In genomic region chr11:68939451-68940304, GRCm38 (mm10) we compare ENCODE assay signal across 8 mouse cellular contexts. TPM values are rescaled to one million over a fixed set of nuclear protein-coding genes. Genes with fewer than 3 reads are reported as not detected.
DNase-seq lines count a peak whose midpoint lies in the region; ATAC-seq lines count a peak whose summit lies in the region.

No protein-coding gene starts in this region.

- ATAC-seq in intestine, embryonic 14.5 days (replicated peaks; ENCODE audit: low FRiP score, low TSS enrichment, low read depth), result peak; percentile 97

- H3K27me3 ChIP-seq in intestine, embryonic 14.5 days (replicated peaks; ENCODE audit: control insufficient read depth, insufficient read depth, low read length), result no peaks in the 10 kb centered on the region

- no peaks in the 10 kb centered on the region for H3K36me3 ChIP-seq in intestine, embryonic 14.5 days (ENCODE audit: control insufficient read depth, insufficient read depth, low read length)

- 2% methylated on average over 16 of the region's 16 CpGs for WGBS in intestine, embryonic 14.5 days

- H3K27ac ChIP-seq in intestine, embryonic 14.5 days (ENCODE audit: low read depth), result peak overlapping the region; percentile 39; the same call in 1 of the 2 replicates

- H3K9me3 ChIP-seq in intestine, embryonic 14.5 days (ENCODE audit: control insufficient read depth, low read length), result no peaks in the 10 kb centered on the region

- H3K9ac ChIP-seq in intestine, embryonic 14.5 days (ENCODE audit: low read length), result peak overlapping the region; percentile 47

- peak overlapping the region; percentile 65 for H3K4me2 ChIP-seq in intestine, embryonic 14.5 days (ENCODE audit: low read length)

- peaks cover 4% of the 10 kb centered on the region; the same call in 1 of the 2 replicates for H3K4me1 ChIP-seq in intestine, embryonic 14.5 days (replicated peaks; ENCODE audit: control insufficient read depth, insufficient read depth, low read length)

- peak; percentile 66 to 72 for DNase-seq in adrenal gland, adult 18-20 months (ENCODE audit: low spot score in 2 of 2)
- DNase-seq in embryo, embryonic 11 days, result peak; percentile 93
- peak; percentile 89 for DNase-seq in gastrocnemius, postnatal 25 days
- peak; percentile 90 for DNase-seq in intestine, embryonic 14.5 days (ENCODE audit: low spot score)
- DNase-seq in left cerebral cortex, postnatal 14 days (ENCODE audit: low spot score in 2 of 2), result peak; percentile 87 to 96
- DNase-seq in mesoderm, embryonic 11.5 days (ENCODE audit: low read depth, low spot score), result peak; percentile 89
- peak; percentile 80 to 89 for DNase-seq in right cerebral cortex, postnatal 36 days (ENCODE audit: low spot score in 2 of 2)
- DNase-seq in yolk sac, embryonic 10.5 days (ENCODE audit: low spot score), result peak; percentile 91

- intact Hi-C loops in left cerebral cortex, postnatal 14 days (cut with DNase I), result no loop called here

- peak overlapping the region; percentile 40 for H3K4me3 ChIP-seq in intestine, embryonic 14.5 days (ENCODE audit: low read depth, low read length)

RNA-seq across cellular contexts. Expression of gene Odf4, which starts 12.8 kb away (rescaled TPM):
- under 1 TPM in 1 of 2 experiments, not detected in 1; 0.46 TPM for total RNA-seq in adrenal gland, adult 18-20 months (2021)
- not detected for total RNA-seq in gastrocnemius, postnatal 25 days (2021)
- 0.22 TPM in 1 of 2 replicates, not detected in the other for polyA plus RNA-seq in intestine, embryonic 14.5 days (2014; fragmentation: Nextera tagmentation; extraction: Ambion mirVana)
- under 1 TPM in 1 of 2 experiments, not detected in 1; 0.88 TPM for total RNA-seq in left cerebral cortex, postnatal 14 days (2021)

RNA-seq across cellular contexts. Expression of gene Arhgef15, which starts 17.6 kb away (rescaled TPM):
- 10 to 100 TPM; 18.5 to 19.5 TPM for total RNA-seq in adrenal gland, adult 18-20 months (2021)
- total RNA-seq in gastrocnemius, postnatal 25 days (2021), result 1 to 10 TPM; 8.4 to 9.6 TPM
- 9.6 and 9.9 TPM in 2 replicates for polyA plus RNA-seq in intestine, embryonic 14.5 days (2014; fragmentation: Nextera tagmentation; extraction: Ambion mirVana)
- 10 to 100 TPM; 20.9 to 22.6 TPM for total RNA-seq in left cerebral cortex, postnatal 14 days (2021)

RNA-seq across cellular contexts. Expression of gene Slc25a35, which starts 28.3 kb away (rescaled TPM):
- 10 to 100 TPM; 30.6 to 55.5 TPM for total RNA-seq in adrenal gland, adult 18-20 months (2021)
- 1 to 10 TPM; 3.8 to 4.6 TPM for total RNA-seq in gastrocnemius, postnatal 25 days (2021)
- polyA plus RNA-seq in intestine, embryonic 14.5 days (2014; fragmentation: Nextera tagmentation; extraction: Ambion mirVana), result 3.0 and 3.2 TPM in 2 replicates
- 1 to 10 TPM; 4.8 to 5.4 TPM for total RNA-seq in left cerebral cortex, postnatal 14 days (2021)

RNA-seq across cellular contexts. Expression of gene Rangrf, which starts 35.3 kb away (rescaled TPM):
- total RNA-seq in adrenal gland, adult 18-20 months (2021), result 10 to 100 TPM; 13.5 to 16.7 TPM
- total RNA-seq in gastrocnemius, postnatal 25 days (2021), result 10 to 100 TPM; 59.6 to 60.4 TPM
- 67.3 and 72.7 TPM in 2 replicates for polyA plus RNA-seq in intestine, embryonic 14.5 days (2014; fragmentation: Nextera tagmentation; extraction: Ambion mirVana)
- total RNA-seq in left cerebral cortex, postnatal 14 days (2021), result 10 to 100 TPM; 14.6 to 17.2 TPM

RNA-seq across cellular contexts. Expression of gene Rpl26, which starts 38.3 kb away (rescaled TPM):
- total RNA-seq in adrenal gland, adult 18-20 months (2021), result 1,000 to 10,000 TPM; 1,157 to 1,226 TPM
- total RNA-seq in gastrocnemius, postnatal 25 days (2021), result 100 to 1,000 TPM; 573 to 637 TPM
- polyA plus RNA-seq in intestine, embryonic 14.5 days (2014; fragmentation: Nextera tagmentation; extraction: Ambion mirVana), result 1,271 and 1,334 TPM in 2 replicates
- 100 to 1,000 TPM; 597 to 631 TPM for total RNA-seq in left cerebral cortex, postnatal 14 days (2021)

Comparison
In these comparisons a context has a peak if more than half of its experiments do, and no peak if none do; other contexts are left out.
1. Peak in every context shown above with its lines: DNase-seq, ATAC-seq, H3K4me3 ChIP-seq and H3K27ac ChIP-seq.
2. RNA of gene Slc25a35, which starts 28.3 kb away (total RNA-seq): 30.6 to 55.5 TPM in adrenal gland, adult 18-20 months; 4.8 to 5.4 TPM in left cerebral cortex, postnatal 14 days and 3.8 to 4.6 TPM in gastrocnemius, postnatal 25 days; every median in the first group is over 4 times any median in the second.